Mouse (Mus musculus) heart, embryonic 16.5 days (tissue): ENCODE data around the gene Hif3a. TPM values are rescaled to one million over a fixed set of nuclear protein-coding genes. Genes with fewer than 3 reads are reported as not detected.

ENCODE experiments used
- ATAC-seq: fragments of 200-750 bp; cut with Nextera tagmentation; replicated peaks from 2 replicates; pipeline ENCODE4 v1.8.0; 2017; ENCODE audit warnings: moderate number of reproducible peaks; ENCODE audit not compliant: insufficient read depth, low FRiP score; ENCODE audit errors: extremely low read depth
- H3K27ac ChIP-seq: fragments of 300-500 bp; sonication (generic); 2 replicates; pipeline ENCODE4 v1.5.1; 2014; ENCODE audit warnings: mild to moderate bottlenecking, low read length, control low read depth, moderate library complexity
- H3K27me3 ChIP-seq: fragments of 300-500 bp; sonication (generic); 2 replicates; pipeline ENCODE4 v1.6.1; 2014; ENCODE audit warnings: low read length, mixed read lengths; ENCODE audit not compliant: control insufficient read depth, insufficient read depth
- H3K36me3 ChIP-seq: fragments of 300-500 bp; sonication (generic); 2 replicates; pipeline ENCODE4 v1.6.1; 2014; ENCODE audit not compliant: control insufficient read depth, insufficient read depth
- H3K4me1 ChIP-seq: fragments of 300-500 bp; sonication (generic); 2 replicates; pipeline ENCODE4 v1.6.1; 2014; ENCODE audit warnings: low read length, mixed read lengths; ENCODE audit not compliant: control insufficient read depth, insufficient read depth
- H3K4me2 ChIP-seq: fragments of 300-500 bp; sonication (generic); 2 replicates; pipeline ENCODE4 v1.6.1; 2014; ENCODE audit warnings: low read depth, mild to moderate bottlenecking, control low read depth, low read length
- H3K4me3 ChIP-seq: fragments of 300-500 bp; sonication (generic); 2 replicates; pipeline ENCODE4 v1.5.1; 2014; ENCODE audit warnings: mild to moderate bottlenecking, control low read depth, low read length
- H3K9ac ChIP-seq: fragments of 300-500 bp; sonication (generic); 2 replicates; pipeline ENCODE4 v1.6.1; 2014; ENCODE audit warnings: low read length, control low read depth
- H3K9me3 ChIP-seq: fragments of 300-500 bp; sonication (generic); replicated peaks from 2 replicates; pipeline ENCODE4 v1.6.1; 2016; ENCODE audit warnings: low read length; ENCODE audit not compliant: control insufficient read depth
- WGBS: fragments of 180-500 bp; shearing (Covaris S2); extraction: QIAGEN DNeasy Blood & Tissue Kit; methylation state at CpG from one replicate; pipeline ENCODE4 v1.1.7; 2014; 5-methylcytosine and 5-hydroxymethylcytosine counted together
- polyA plus RNA-seq: library from polyadenylated mRNA; unstranded; fragments of >200 nt; fragmentation: Nextera tagmentation; extraction: Ambion mirVana; gene quantifications from 2 replicates; pipeline ENCODE4 v1.2.1, GENCODE M21; 2015

The Hif3a gene
- polyA plus RNA-seq, 1 experiment from 2014 or later, result 36.3 TPM

GRCm38 (mm10) chr7:17058816-17059462 lies 3.3 kb downstream of the Hif3a start:
- peaks cover 19% of the 10 kb centered on the region for H3K36me3 ChIP-seq
- peak overlapping the region; percentile 100 for H3K27ac ChIP-seq
- no peak for ATAC-seq
- H3K9ac ChIP-seq, result peak overlapping the region; percentile 87
- WGBS, result 12% methylated on average over 8 of the region's 8 CpGs
- no peaks in the 10 kb centered on the region for H3K27me3 ChIP-seq
- peak overlapping the region; percentile 96 for H3K4me2 ChIP-seq
- H3K4me1 ChIP-seq, result peaks cover 47% of the 10 kb centered on the region
- H3K9me3 ChIP-seq, result no peaks in the 10 kb centered on the region
- peak overlapping the region; percentile 71 for H3K4me3 ChIP-seq

GRCm38 (mm10) chr7:17058071-17058689 lies 4.0 kb downstream of the Hif3a start:
- peak overlapping the region; percentile 100 for H3K27ac ChIP-seq
- 1% methylated on average over 16 of the region's 16 CpGs for WGBS
- ATAC-seq, result peak; percentile 83
- H3K4me2 ChIP-seq, result peak overlapping the region; percentile 96
- H3K9me3 ChIP-seq, result no peaks in the 10 kb centered on the region
- peak overlapping the region; percentile 87 for H3K9ac ChIP-seq
- H3K4me1 ChIP-seq, result peaks cover 44% of the 10 kb centered on the region
- H3K27me3 ChIP-seq, result no peaks in the 10 kb centered on the region
- H3K36me3 ChIP-seq, result peaks cover 27% of the 10 kb centered on the region
- H3K4me3 ChIP-seq, result peak overlapping the region; percentile 71

- peak; percentile 0 for ATAC-seq
- H3K9ac ChIP-seq, result peak overlapping the region; percentile 90
- peaks cover 33% of the 10 kb centered on the region for H3K36me3 ChIP-seq
- 19% methylated on average over 14 of the region's 14 CpGs for WGBS
- H3K4me3 ChIP-seq, result peak overlapping the region; percentile 69
- peaks cover 38% of the 10 kb centered on the region for H3K4me1 ChIP-seq
- peak overlapping the region; percentile 95 for H3K4me2 ChIP-seq
- no peaks in the 10 kb centered on the region for H3K9me3 ChIP-seq
- no peaks in the 10 kb centered on the region for H3K27me3 ChIP-seq
- peak overlapping the region; percentile 99 for H3K27ac ChIP-seq
Measured at GRCm38 (mm10) chr7:17056601-17057523, 5.4 kb downstream of the Hif3a start.

- ATAC-seq, result peak; percentile 42
- Histone ChIP-seq H3K36me3 (peaks cover 38% of the 10 kb centered on the region), H3K4me3 (peak overlapping the region; percentile 69), H3K9ac (peak overlapping the region; percentile 90), H3K27ac (peak overlapping the region; percentile 99), H3K9me3 (no peaks in the 10 kb centered on the region), H3K4me2 (peak overlapping the region; percentile 95), H3K27me3 (no peaks in the 10 kb centered on the region), H3K4me1 (peaks cover 38% of the 10 kb centered on the region)
- under 1% methylated on average over 42 of the region's 42 CpGs for WGBS
Measured at GRCm38 (mm10) chr7:17056081-17056581, 6.1 kb downstream of the Hif3a start.

- peak overlapping the region; percentile 90 for H3K9ac ChIP-seq
- H3K27me3 ChIP-seq, result no peaks in the 10 kb centered on the region
- ATAC-seq, result no peak
- H3K4me2 ChIP-seq, result peak overlapping the region; percentile 95
- 83% methylated on average over 4 of the region's 4 CpGs for WGBS
- H3K4me1 ChIP-seq, result peaks cover 39% of the 10 kb centered on the region
- peak overlapping the region; percentile 69 for H3K4me3 ChIP-seq
- H3K36me3 ChIP-seq, result peaks cover 40% of the 10 kb centered on the region
- peak overlapping the region; percentile 99 for H3K27ac ChIP-seq
- no peaks in the 10 kb centered on the region for H3K9me3 ChIP-seq
Measured at GRCm38 (mm10) chr7:17055287-17055946, 6.8 kb downstream of the Hif3a start.

- ATAC-seq, result no peak
- no peak overlapping the region for H3K4me2 ChIP-seq
- H3K9me3 ChIP-seq, result no peaks in the 10 kb centered on the region
- no peak overlapping the region for H3K4me3 ChIP-seq
- H3K27ac ChIP-seq, result no peak overlapping the region
- H3K36me3 ChIP-seq, result peaks cover 48% of the 10 kb centered on the region
- WGBS, result 92% methylated on average over 15 of the region's 16 CpGs
- H3K9ac ChIP-seq, result no peak overlapping the region
- H3K27me3 ChIP-seq, result no peaks in the 10 kb centered on the region
- H3K4me1 ChIP-seq, result peaks cover 37% of the 10 kb centered on the region
Measured at GRCm38 (mm10) chr7:17054325-17054989, 7.8 kb downstream of the Hif3a start.

GRCm38 (mm10) chr7:17050933-17051594 lies 11.2 kb downstream of the Hif3a start:
- no peak overlapping the region for H3K4me2 ChIP-seq
- peaks cover 71% of the 10 kb centered on the region for H3K36me3 ChIP-seq
- 20% methylated on average over 15 of the region's 17 CpGs for WGBS
- H3K9me3 ChIP-seq, result no peaks in the 10 kb centered on the region
- H3K27me3 ChIP-seq, result no peaks in the 10 kb centered on the region
- H3K4me3 ChIP-seq, result no peak overlapping the region
- 0 out of 2 replicates have a peak, but pooled peaks have one; percentile 30 for ATAC-seq
- H3K4me1 ChIP-seq, result peaks cover 9% of the 10 kb centered on the region
- H3K9ac ChIP-seq, result no peak overlapping the region
- H3K27ac ChIP-seq, result no peak overlapping the region

GRCm38 (mm10) chr7:17050491-17050890 lies 11.7 kb downstream of the Hif3a start:
- Histone ChIP-seq H3K27ac (no peak overlapping the region), H3K9me3 (no peaks in the 10 kb centered on the region), H3K9ac (no peak overlapping the region), H3K4me1 (peaks cover 8% of the 10 kb centered on the region), H3K36me3 (peaks cover 67% of the 10 kb centered on the region), H3K27me3 (no peaks in the 10 kb centered on the region), H3K4me2 (no peak overlapping the region), H3K4me3 (no peak overlapping the region)
- no peak for ATAC-seq
- 47% methylated on average over 11 of the region's 11 CpGs for WGBS
